ENCODE assay signal across 9 mouse cellular contexts in the genomic region with DNA sequence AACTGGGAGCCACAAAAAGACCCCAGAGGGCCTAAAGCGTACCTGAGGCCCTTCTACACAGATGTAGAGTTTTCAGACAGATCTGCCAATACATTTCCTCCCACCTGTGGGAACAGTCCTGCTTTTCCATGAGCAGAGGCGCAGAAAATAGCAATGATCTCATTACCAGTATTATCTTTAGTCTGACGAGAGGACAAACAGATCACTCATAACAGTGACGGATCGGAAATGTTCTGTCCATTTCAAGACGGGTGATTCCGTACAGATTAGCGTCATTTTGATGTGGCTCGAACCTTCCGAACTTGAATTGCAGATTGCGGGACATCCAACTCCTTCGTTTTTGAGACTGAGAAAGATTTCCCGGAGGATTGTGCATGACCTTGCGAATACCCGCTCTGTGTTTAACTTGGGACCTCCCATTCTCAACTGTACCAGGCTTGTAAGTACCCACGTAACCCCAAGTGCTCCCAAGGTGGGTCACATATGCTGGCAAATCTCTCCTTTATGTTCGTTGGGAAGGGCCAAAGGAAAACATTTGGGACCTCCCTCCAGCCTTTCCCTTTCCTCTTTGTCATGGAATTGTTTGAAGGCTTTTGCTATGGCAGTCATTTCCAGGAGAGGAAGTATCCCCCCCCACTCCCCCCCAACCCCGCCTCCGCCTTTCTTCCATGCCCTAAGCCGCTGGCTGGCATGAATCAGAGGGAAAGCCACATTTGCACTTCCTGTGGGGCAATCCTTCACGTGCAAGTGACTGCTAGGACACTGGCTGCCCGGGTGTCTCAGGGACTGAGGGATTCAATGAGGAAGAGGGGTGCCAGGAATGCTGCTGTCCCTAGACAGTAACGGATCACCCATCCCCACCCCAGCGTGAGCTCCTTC. TPM values are rescaled to one million over a fixed set of nuclear protein-coding genes. Genes with fewer than 3 reads are reported as not detected.
A peak's percentile ranks its signal among the peaks of the same experiment; 100 is the strongest.
DNase-seq lines count a peak whose midpoint lies in the region; ATAC-seq lines count a peak whose summit lies in the region.
"Had no signal": no experiment of that assay in that cellular context is flagged by ENCODE, and none has a peak within 500 bp of the region (broad histone marks: within the 10 kb centered on the region; RNA-seq: fewer than 3 reads in every experiment).

No protein-coding gene starts in this region.

- H3K4me3 ChIP-seq in embryonic facial prominence, embryonic 12.5 days: peak overlapping the region; percentile 11; the same call in 1 of the 2 replicates
- H3K4me3 ChIP-seq in hindbrain, embryonic 12.5 days: peak overlapping the region; percentile 18
- no peak overlapping the region; the same call in 1 of the 2 replicates for H3K4me3 ChIP-seq in lung, embryonic 15.5 days
- H3K4me3 ChIP-seq in stomach, embryonic 16.5 days (replicated peaks; ENCODE audit: low read length): peak overlapping the region; percentile 20
- H3K4me3 ChIP-seq: erythroblast, embryonic 14.5 days had no signal

- 0 out of 2 replicates have a peak overlapping the region, but pooled peaks have one; percentile 65 for H3K27ac ChIP-seq in embryonic facial prominence, embryonic 12.5 days
- H3K27ac ChIP-seq in hindbrain, embryonic 12.5 days: peak overlapping the region; percentile 60
- H3K27ac ChIP-seq in lung, embryonic 15.5 days: peak overlapping the region; percentile 75
- H3K27ac ChIP-seq in stomach, embryonic 16.5 days (ENCODE audit: low read length): peak overlapping the region; percentile 85

- H3K27me3 ChIP-seq in embryonic facial prominence, embryonic 12.5 days: 0 out of 2 replicates have a peak, but pooled peaks cover 5% of the 10 kb centered on the region
- H3K27me3 ChIP-seq in hindbrain, embryonic 12.5 days: no peaks in the 10 kb centered on the region
- no peaks in the 10 kb centered on the region for H3K27me3 ChIP-seq in lung, embryonic 15.5 days
- H3K27me3 ChIP-seq in stomach, embryonic 16.5 days (ENCODE audit: control insufficient read depth, insufficient read depth, low read length): no peaks in the 10 kb centered on the region

- no peak overlapping the region for H3K9ac ChIP-seq in embryonic facial prominence, embryonic 12.5 days
- 0 out of 2 replicates have a peak overlapping the region, but pooled peaks have one; percentile 36 for H3K9ac ChIP-seq in hindbrain, embryonic 12.5 days
- H3K9ac ChIP-seq in lung, embryonic 15.5 days: no peak overlapping the region
- peak overlapping the region; percentile 59 for H3K9ac ChIP-seq in stomach, embryonic 16.5 days (ENCODE audit: low read length)

- H3K36me3 ChIP-seq in embryonic facial prominence, embryonic 12.5 days: no peaks in the 10 kb centered on the region
- no peaks in the 10 kb centered on the region for H3K36me3 ChIP-seq in hindbrain, embryonic 12.5 days
- H3K36me3 ChIP-seq in lung, embryonic 15.5 days: no peaks in the 10 kb centered on the region
- H3K36me3 ChIP-seq in stomach, embryonic 16.5 days (ENCODE audit: control insufficient read depth, insufficient read depth, low read length): no peaks in the 10 kb centered on the region

- peak; percentile 45 for DNase-seq in adrenal gland, postnatal 10 days
- no peak for DNase-seq in adrenal gland, adult 8-10 months
- no peak for DNase-seq in cerebellum, adult 11-12 months

- 50% methylated on average over 24 of the region's 24 CpGs for WGBS in embryonic facial prominence, embryonic 12.5 days
- 49% methylated on average over 24 of the region's 24 CpGs for WGBS in hindbrain, embryonic 12.5 days
- WGBS in lung, embryonic 15.5 days: 46% methylated on average over 24 of the region's 24 CpGs
- WGBS in stomach, embryonic 16.5 days: 49% methylated on average over 24 of the region's 24 CpGs

- H3K9me3 ChIP-seq in embryonic facial prominence, embryonic 12.5 days: peaks cover 3% of the 10 kb centered on the region; the same call in 1 of the 2 replicates
- H3K9me3 ChIP-seq in hindbrain, embryonic 12.5 days (replicated peaks): no peaks in the 10 kb centered on the region
- H3K9me3 ChIP-seq in lung, embryonic 15.5 days: no peaks in the 10 kb centered on the region
- peaks cover 6% of the 10 kb centered on the region; the same call in 1 of the 2 replicates for H3K9me3 ChIP-seq in stomach, embryonic 16.5 days (replicated peaks; ENCODE audit: control insufficient read depth, low read length)

- H3K4me2 ChIP-seq in embryonic facial prominence, embryonic 12.5 days (replicated peaks): peak overlapping the region; percentile 47
- peak overlapping the region; percentile 49 for H3K4me2 ChIP-seq in hindbrain, embryonic 12.5 days (replicated peaks)
- peak overlapping the region; percentile 47 for H3K4me2 ChIP-seq in lung, embryonic 15.5 days
- peak overlapping the region; percentile 50 for H3K4me2 ChIP-seq in stomach, embryonic 16.5 days (ENCODE audit: low read depth, low read length)

- H3K4me1 ChIP-seq in embryonic facial prominence, embryonic 12.5 days: peaks cover 20% of the 10 kb centered on the region
- H3K4me1 ChIP-seq in hindbrain, embryonic 12.5 days: peaks cover 22% of the 10 kb centered on the region
- H3K4me1 ChIP-seq in lung, embryonic 15.5 days: peaks cover 34% of the 10 kb centered on the region
- peaks cover 27% of the 10 kb centered on the region for H3K4me1 ChIP-seq in stomach, embryonic 16.5 days (ENCODE audit: control insufficient read depth, insufficient read depth, low read length)

- no peak; the same call in 1 of the 2 replicates for ATAC-seq in embryonic facial prominence, embryonic 12.5 days (ENCODE audit: insufficient number of reproducible peaks, insufficient read depth, low FRiP score, low TSS enrichment)
- ATAC-seq in hindbrain, embryonic 12.5 days (ENCODE audit: low FRiP score): peak; percentile 81
- ATAC-seq in lung, embryonic 15.5 days (ENCODE audit: borderline replicate concordance, extremely low read depth, low FRiP score, low TSS enrichment): peak; percentile 47; the same call in 1 of the 2 replicates
- peak; percentile 19; the same call in 1 of the 2 replicates for ATAC-seq in stomach, embryonic 16.5 days (ENCODE audit: insufficient read depth, low FRiP score)
- ATAC-seq in erythroblast, adult 5-6 weeks (replicated peaks; ENCODE audit: low FRiP score, poor library complexity, severe bottlenecking): no peak

RNA-seq across cellular contexts. Expression of gene Gsg1, which starts 2.1 kb away (rescaled TPM):
- total RNA-seq in adrenal gland, postnatal 10 days (2021): not detected
- total RNA-seq in adrenal gland, adult 8-10 months (2022): not detected
- 0.45 TPM in 1 of 2 replicates, not detected in the other for polyA plus RNA-seq in embryonic facial prominence, embryonic 12.5 days (2016; fragmentation: Nextera tagmentation; extraction: Ambion mirVana)
- polyA plus RNA-seq in hindbrain, embryonic 12.5 days (2016; fragmentation: Nextera tagmentation; extraction: Ambion mirVana): 0.40 and 0.78 TPM in 2 replicates
- 6.9 and 7.3 TPM in 2 replicates for polyA plus RNA-seq in lung, embryonic 15.5 days (2015; fragmentation: Nextera tagmentation; extraction: Ambion mirVana)
- 0.87 and 1.6 TPM in 2 replicates for polyA plus RNA-seq in stomach, embryonic 16.5 days (2015; fragmentation: Nextera tagmentation; extraction: Ambion mirVana)
- total RNA-seq in erythroblast, adult 5-6 weeks (2015; ENCODE audit: low replicate concordance): not detected in 2 replicates
- total RNA-seq in erythroblast, adult 5-6 weeks (2017; ENCODE audit: low replicate concordance): not detected in 2 replicates
- polyA plus RNA-seq: erythroblast, embryonic 14.5 days had no signal

RNA-seq across cellular contexts. Expression of gene Hebp1, which starts 54.3 kb away (rescaled TPM):
- total RNA-seq in adrenal gland, postnatal 10 days (2021): 10 to 100 TPM; 47.4 to 58.4 TPM
- total RNA-seq in adrenal gland, adult 8-10 months (2022): 10 to 100 TPM; 13.4 to 37.5 (median 24.8) TPM
- 6.8 and 7.3 TPM in 2 replicates for polyA plus RNA-seq in embryonic facial prominence, embryonic 12.5 days (2016; fragmentation: Nextera tagmentation; extraction: Ambion mirVana)
- polyA plus RNA-seq in hindbrain, embryonic 12.5 days (2016; fragmentation: Nextera tagmentation; extraction: Ambion mirVana): 4.0 and 6.2 TPM in 2 replicates
- 9.6 and 10.0 TPM in 2 replicates for polyA plus RNA-seq in lung, embryonic 15.5 days (2015; fragmentation: Nextera tagmentation; extraction: Ambion mirVana)
- 37.4 and 37.7 TPM in 2 replicates for polyA plus RNA-seq in stomach, embryonic 16.5 days (2015; fragmentation: Nextera tagmentation; extraction: Ambion mirVana)
- total RNA-seq in erythroblast, adult 5-6 weeks (2015; ENCODE audit: low replicate concordance): 72.1 and 87.8 TPM in 2 replicates
- 143 and 274 TPM in 2 replicates for total RNA-seq in erythroblast, adult 5-6 weeks (2017; ENCODE audit: low replicate concordance)

RNA-seq across cellular contexts. Expression of gene Fam234b, which starts 54.3 kb away (rescaled TPM):
- 10 to 100 TPM; 25.9 to 29.4 TPM for total RNA-seq in adrenal gland, postnatal 10 days (2021)
- total RNA-seq in adrenal gland, adult 8-10 months (2022): 10 to 100 TPM; 26.3 to 39.8 (median 36.7) TPM
- polyA plus RNA-seq in embryonic facial prominence, embryonic 12.5 days (2016; fragmentation: Nextera tagmentation; extraction: Ambion mirVana): 26.4 and 28.7 TPM in 2 replicates
- 47.6 and 51.1 TPM in 2 replicates for polyA plus RNA-seq in hindbrain, embryonic 12.5 days (2016; fragmentation: Nextera tagmentation; extraction: Ambion mirVana)
- 21.1 and 23.3 TPM in 2 replicates for polyA plus RNA-seq in lung, embryonic 15.5 days (2015; fragmentation: Nextera tagmentation; extraction: Ambion mirVana)
- polyA plus RNA-seq in stomach, embryonic 16.5 days (2015; fragmentation: Nextera tagmentation; extraction: Ambion mirVana): 29.1 and 33.3 TPM in 2 replicates
- 96.6 and 108 TPM in 2 replicates for total RNA-seq in erythroblast, adult 5-6 weeks (2015; ENCODE audit: low replicate concordance)
- total RNA-seq in erythroblast, adult 5-6 weeks (2017; ENCODE audit: low replicate concordance): 155 and 168 TPM in 2 replicates

RNA-seq across cellular contexts. Expression of gene Pbp2, which starts 58.1 kb away (rescaled TPM):
- total RNA-seq in adrenal gland, postnatal 10 days (2021): not detected
- not detected for total RNA-seq in adrenal gland, adult 8-10 months (2022)
- polyA plus RNA-seq in embryonic facial prominence, embryonic 12.5 days (2016; fragmentation: Nextera tagmentation; extraction: Ambion mirVana): not detected in 2 replicates
- polyA plus RNA-seq in hindbrain, embryonic 12.5 days (2016; fragmentation: Nextera tagmentation; extraction: Ambion mirVana): 0.18 and 0.22 TPM in 2 replicates
- polyA plus RNA-seq in lung, embryonic 15.5 days (2015; fragmentation: Nextera tagmentation; extraction: Ambion mirVana): 0.22 and 0.36 TPM in 2 replicates
- polyA plus RNA-seq in stomach, embryonic 16.5 days (2015; fragmentation: Nextera tagmentation; extraction: Ambion mirVana): 12.4 and 28.5 TPM in 2 replicates
- not detected in 2 replicates for total RNA-seq in erythroblast, adult 5-6 weeks (2015; ENCODE audit: low replicate concordance)
- not detected in 2 replicates for total RNA-seq in erythroblast, adult 5-6 weeks (2017; ENCODE audit: low replicate concordance)
- polyA plus RNA-seq: erythroblast, embryonic 14.5 days had no signal

Comparison
In these comparisons a context has a peak if more than half of its experiments do, and no peak if none do; other contexts are left out.
1. ATAC-seq: peak in hindbrain, embryonic 12.5 days (single experiment), lung, embryonic 15.5 days (single experiment) and stomach, embryonic 16.5 days (single experiment); none in embryonic facial prominence, embryonic 12.5 days (single experiment) and erythroblast, adult 5-6 weeks (single experiment).
2. H3K9ac ChIP-seq: peak in hindbrain, embryonic 12.5 days (single experiment) and stomach, embryonic 16.5 days (single experiment); none in embryonic facial prominence, embryonic 12.5 days (single experiment) and lung, embryonic 15.5 days (single experiment).
3. Peak in every context shown above with its lines, with median percentiles within 50 percentile points of each other: H3K27ac ChIP-seq and H3K4me2 ChIP-seq.